Mouse (Mus musculus): ENCODE measurements around the gene Fahd1. TPM values are rescaled to one million over a fixed set of nuclear protein-coding genes. Genes with fewer than 3 reads are reported as not detected.

The Fahd1 gene
- total RNA-seq, 2 experiments from 2014 or later = 17.6 to 21.5 TPM

- DNase-seq (ENCODE audit: low spot score in 2 of 2) = peak; percentile 97 to 98
Measured at GRCm38 (mm10) chr17:24886134-24886931, 36.2 kb upstream of the Fahd1 start, which contains the start of the genes Nubp2 and Spsb3. Nubp2 (minus strand) TSS chr17:24886349. Spsb3 (plus strand) TSS chr17:24886643.

GRCm38 (mm10) chr17:24885356-24886133 is 35.4 kb upstream of the Fahd1 start:
- no peak for DNase-seq (ENCODE audit: low spot score in 2 of 2)

GRCm38 (mm10) chr17:24884391-24884790 is 34.2 kb upstream of the Fahd1 start:
- no peak for DNase-seq (ENCODE audit: low spot score in 2 of 2)

- no peak for DNase-seq (ENCODE audit: low spot score in 2 of 2)
Measured at GRCm38 (mm10) chr17:24881738-24882440, 31.7 kb upstream of the Fahd1 start.

GRCm38 (mm10) chr17:24878531-24878930 is 28.4 kb upstream of the Fahd1 start:
- DNase-seq (ENCODE audit: low spot score in 2 of 2) = no peak

- no peak for DNase-seq (ENCODE audit: low spot score in 2 of 2)
Measured at GRCm38 (mm10) chr17:24878117-24878397, 27.9 kb upstream of the Fahd1 start.

GRCm38 (mm10) chr17:24877336-24878116 is 27.4 kb upstream of the Fahd1 start:
- DNase-seq (ENCODE audit: low spot score in 2 of 2) = no peak

GRCm38 (mm10) chr17:24874989-24875388 is 24.8 kb upstream of the Fahd1 start:
- DNase-seq (ENCODE audit: low spot score in 2 of 2) = no peak

- no peak for DNase-seq (ENCODE audit: low spot score in 2 of 2)
Measured at GRCm38 (mm10) chr17:24874405-24874745, 24.2 kb upstream of the Fahd1 start.

- no peak for DNase-seq (ENCODE audit: low spot score in 2 of 2)
Measured at GRCm38 (mm10) chr17:24873695-24874404, 23.7 kb upstream of the Fahd1 start.

GRCm38 (mm10) chr17:24867914-24868313 is 17.8 kb upstream of the Fahd1 start:
- peak in 1 of 2 experiments; percentile 39 for DNase-seq (ENCODE audit: low spot score in 2 of 2)

- no peak for DNase-seq (ENCODE audit: low spot score in 2 of 2)
Measured at GRCm38 (mm10) chr17:24865776-24866175, 15.6 kb upstream of the Fahd1 start, which contains the start of gene Igfals. Igfals (plus strand) TSS chr17:24865997.

GRCm38 (mm10) chr17:24861785-24862184 is 11.6 kb upstream of the Fahd1 start:
- DNase-seq (ENCODE audit: low spot score in 2 of 2) = no peak

GRCm38 (mm10) chr17:24860076-24860475 is 9.9 kb upstream of the Fahd1 start:
- DNase-seq (ENCODE audit: low spot score in 2 of 2) = no peak

GRCm38 (mm10) chr17:24858967-24859366 is 8.8 kb upstream of the Fahd1 start:
- no peak for DNase-seq (ENCODE audit: low spot score in 2 of 2)

- DNase-seq (ENCODE audit: low spot score in 2 of 2) = no peak
Measured at GRCm38 (mm10) chr17:24857831-24858470, 7.8 kb upstream of the Fahd1 start.

GRCm38 (mm10) chr17:24856589-24856988 is 6.4 kb upstream of the Fahd1 start:
- DNase-seq (ENCODE audit: low spot score in 2 of 2) = no peak

GRCm38 (mm10) chr17:24855838-24856464 is 5.8 kb upstream of the Fahd1 start:
- DNase-seq (ENCODE audit: low spot score in 2 of 2) = no peak

GRCm38 (mm10) chr17:24851381-24852125 is 1.4 kb upstream of the Fahd1 start:
- DNase-seq (ENCODE audit: low spot score in 2 of 2) = no peak
